Mouse (Mus musculus) layer of hippocampus, postnatal 10 days (tissue): Measurements from ENCODE around the gene Atf5. TPM values are rescaled to one million over a fixed set of nuclear protein-coding genes. Genes with fewer than 3 reads are reported as not detected.
A peak's percentile ranks its signal among the peaks of the same experiment; 100 is the strongest.

Experiments
- DNase-seq, 2 experiments: peaks; one replicate each; pipeline ENCODE4 v3.0.0; 2021; ENCODE audit warnings: low spot score in 2 of 2
- total RNA-seq, 2 experiments: library from RNA; stranded (reverse); gene quantifications; 2 replicates each; pipeline ENCODE4 v1.2.3; 2021

Atf5 gene
- total RNA-seq, 2 experiments from 2014 or later, result 28.0 to 29.1 TPM

DNA sequence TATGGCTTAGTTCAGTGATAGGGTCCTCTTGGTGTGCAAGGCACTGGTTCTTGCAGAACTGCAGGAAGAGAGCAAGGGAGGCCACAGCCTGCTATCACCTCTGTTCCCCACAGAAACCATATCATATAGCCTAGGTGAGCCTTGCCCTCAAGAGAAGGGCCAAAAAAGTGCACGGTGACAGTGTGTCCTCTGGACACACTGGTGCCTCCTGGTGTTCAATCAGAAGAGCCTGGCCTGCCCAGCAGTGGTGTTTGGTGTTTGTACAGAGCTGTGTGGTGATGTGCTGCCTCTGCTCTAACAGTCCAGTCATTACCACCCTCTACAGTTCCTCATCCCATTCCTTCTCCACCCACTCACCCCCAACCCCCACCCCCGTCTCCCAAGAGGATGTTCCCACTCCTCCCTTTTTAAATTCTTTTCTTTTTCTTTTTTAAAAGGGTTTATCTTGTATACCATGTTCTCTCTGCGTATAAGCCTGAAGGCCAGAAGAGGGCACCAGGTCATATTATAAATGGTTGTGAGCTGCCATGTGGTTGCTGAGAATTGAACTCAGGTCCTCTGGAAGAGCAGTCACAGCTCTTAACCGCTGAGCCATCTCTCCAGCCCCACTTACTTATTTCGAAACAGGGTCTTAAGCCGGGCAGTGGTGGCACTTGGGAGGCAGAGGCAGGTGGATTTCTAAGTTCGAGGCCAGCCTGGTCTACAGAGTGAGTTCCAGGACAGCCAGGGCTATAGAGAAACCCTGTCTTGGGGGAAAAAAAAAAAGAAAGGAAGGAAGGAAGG, 5.4 kb upstream of the Atf5 start:
- DNase-seq, result peak; percentile 2 to 7

DNA sequence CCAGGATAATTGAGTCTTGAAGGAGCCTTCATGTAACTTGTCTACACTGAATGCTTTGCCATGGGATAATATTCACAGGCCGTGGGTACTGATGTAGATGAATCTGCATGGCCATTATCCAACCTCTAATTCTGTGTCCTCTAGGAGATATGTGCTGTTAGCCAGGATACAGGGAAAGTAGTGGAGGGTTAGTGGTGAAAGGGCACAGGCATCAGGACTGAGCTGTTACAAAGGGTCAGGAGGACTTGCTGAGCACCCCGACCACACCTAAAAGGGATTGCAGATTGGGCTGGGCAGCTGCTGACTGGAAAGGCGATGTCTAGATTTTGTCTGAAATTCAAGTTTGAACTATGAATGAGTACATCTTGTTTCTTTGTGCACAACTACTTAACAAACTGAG, 4.1 kb upstream of the Atf5 start:
- peak; percentile 0 to 4 for DNase-seq

DNA sequence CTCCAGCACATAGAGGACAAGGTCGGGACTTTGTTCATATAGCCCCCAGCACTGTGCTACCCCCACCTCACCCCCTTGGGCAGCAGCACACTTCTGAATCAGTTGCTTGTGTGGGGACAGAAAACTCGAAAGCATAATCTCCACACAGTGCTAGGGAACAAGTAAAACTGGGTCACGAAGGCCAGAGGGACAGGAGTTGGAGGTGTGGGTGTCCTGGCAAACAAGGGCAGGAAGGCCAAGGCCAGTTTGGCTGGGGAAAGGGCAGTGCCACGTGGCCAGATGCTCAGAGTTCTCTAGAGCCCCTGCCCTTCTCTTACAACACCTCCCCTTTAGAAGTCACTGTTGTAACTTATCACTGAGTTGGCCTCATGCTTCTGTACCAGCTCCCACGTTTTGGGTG, 3.4 kb upstream of the Atf5 start:
- peak in 1 of 2 experiments; percentile 9 for DNase-seq

DNA sequence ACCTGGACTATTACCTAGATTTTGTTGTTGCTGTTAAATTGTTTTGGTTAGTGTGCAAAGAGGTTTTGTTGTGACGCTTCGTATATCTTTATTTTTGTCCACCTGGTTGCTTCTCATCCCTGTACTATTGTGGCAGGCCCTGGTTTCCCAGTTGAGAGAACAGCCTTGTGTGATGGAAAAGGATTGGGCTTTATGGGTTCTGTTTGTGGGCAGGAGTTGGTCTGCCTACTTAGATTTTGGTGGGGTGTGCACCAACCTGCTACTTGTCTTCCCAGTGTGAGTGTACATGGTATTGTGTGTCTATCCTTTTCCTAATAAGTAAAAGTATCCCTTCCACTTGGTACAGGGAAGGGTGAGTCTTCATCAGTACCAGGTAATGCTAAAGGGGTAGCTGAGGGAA, 2.9 kb upstream of the Atf5 start:
- DNase-seq, result peak in 1 of 2 experiments; percentile 8

DNA sequence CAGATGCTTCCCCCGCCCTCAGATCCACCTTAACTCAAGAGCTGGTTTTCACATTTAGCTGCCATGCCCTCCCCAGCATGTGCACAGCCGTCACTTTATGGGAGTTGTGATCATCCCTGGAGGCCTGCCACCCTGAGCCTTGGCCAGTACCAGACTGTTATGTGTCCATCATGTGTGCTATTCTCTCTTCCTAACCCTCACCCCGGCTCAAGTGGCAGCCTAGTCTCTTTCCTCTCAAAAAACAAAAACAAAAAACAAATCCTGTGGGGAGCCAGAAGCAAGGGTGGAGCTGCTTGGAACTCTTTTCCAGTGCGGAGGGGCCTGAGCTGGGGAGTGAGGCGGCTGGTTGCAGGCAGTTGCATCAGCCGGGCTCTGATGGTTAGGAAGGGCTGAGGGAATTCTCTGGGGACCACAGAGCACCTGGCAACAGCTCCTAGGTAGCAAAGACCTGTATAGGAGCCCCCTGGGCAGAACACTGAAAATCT, 2.3 kb upstream of the Atf5 start:
- DNase-seq, result peak; percentile 65 to 70

DNA sequence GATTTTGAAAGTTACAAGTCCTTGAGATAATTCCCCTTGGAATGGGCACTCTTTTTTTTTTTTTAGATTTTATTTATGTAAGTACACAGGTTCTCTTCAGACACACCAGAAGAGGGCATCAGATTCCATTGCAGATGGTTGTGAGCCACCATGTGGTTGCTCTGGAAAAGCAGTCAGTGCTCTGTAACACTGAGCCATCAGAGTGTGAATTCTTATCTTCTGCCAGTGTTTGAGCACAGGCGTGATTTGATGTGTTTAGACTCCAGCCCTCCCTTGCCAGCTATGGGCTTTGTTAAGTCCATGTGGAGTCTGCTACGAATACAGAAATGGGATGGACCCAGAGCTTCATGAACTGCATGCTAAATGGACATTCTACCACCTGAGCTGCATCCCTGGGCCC, 1.7 kb upstream of the Atf5 start:
- DNase-seq, result peak; percentile 15 to 25

DNA sequence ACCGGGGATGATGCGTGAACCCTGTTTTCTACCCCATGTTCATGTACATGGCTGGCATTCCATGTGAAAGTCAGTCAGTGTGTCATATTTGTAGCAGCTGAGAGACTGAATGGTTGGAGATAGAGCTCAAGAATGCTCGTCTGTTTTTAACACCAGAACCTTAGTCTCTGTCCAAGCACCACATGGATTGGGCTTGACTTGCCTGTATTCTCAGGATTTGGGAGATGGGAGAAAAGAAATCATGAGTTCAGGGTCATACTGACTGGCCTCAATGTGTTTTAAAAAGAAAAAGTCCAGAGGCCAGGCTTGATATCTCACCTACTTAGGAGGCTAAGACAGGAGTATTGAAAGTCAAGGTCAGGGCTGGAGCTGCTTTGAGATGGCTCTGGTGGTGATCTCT, 983 bp upstream of the Atf5 start:
- DNase-seq, result peak in 1 of 2 experiments; percentile 10

DNA sequence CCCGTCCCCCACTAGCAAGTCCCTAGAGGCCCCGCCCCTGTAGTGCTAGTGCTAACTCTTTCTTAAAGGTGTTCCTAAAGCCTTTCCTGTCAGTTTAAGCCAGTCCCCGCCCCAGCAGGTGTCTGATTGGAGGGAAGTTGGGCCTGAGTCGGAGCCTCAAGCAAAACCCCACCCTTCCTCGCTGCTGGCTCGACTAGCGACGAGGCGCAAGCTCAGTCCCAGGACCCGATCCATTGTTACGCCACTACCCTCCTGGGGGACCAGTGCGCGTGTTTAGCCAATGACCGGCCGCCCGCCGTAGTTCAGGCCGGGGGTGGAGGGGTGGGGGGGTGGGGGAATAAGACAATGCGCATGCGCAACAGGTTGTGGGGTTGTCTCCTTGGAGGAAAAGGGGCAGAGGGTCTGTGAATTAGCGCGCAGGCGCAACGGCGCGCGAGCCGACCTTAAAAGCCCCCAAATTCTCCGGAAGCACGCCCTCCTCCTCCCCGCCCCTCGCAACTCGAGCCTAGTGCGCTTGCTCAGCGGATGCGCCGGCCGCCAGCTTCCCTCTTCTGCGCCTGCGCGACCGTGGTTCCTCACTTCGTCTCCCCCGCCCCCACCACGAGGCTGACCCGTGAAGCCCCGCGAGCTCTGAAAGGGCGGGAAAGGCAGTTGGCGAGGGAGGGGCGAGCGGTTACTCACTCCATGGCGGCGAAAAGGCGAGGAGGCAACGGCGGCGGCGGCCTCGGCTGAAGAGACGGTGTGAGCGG, 563 bp downstream of the Atf5 start, which contains the start of the genes Nup62 and Il4i1:
Gene Nup62 (plus strand): TSS at position 368 of the 749 bp plus-strand sequence.
Gene Il4i1 (plus strand): TSS at position 667 of the 749 bp plus-strand sequence.
- peak; percentile 100 for DNase-seq

DNA sequence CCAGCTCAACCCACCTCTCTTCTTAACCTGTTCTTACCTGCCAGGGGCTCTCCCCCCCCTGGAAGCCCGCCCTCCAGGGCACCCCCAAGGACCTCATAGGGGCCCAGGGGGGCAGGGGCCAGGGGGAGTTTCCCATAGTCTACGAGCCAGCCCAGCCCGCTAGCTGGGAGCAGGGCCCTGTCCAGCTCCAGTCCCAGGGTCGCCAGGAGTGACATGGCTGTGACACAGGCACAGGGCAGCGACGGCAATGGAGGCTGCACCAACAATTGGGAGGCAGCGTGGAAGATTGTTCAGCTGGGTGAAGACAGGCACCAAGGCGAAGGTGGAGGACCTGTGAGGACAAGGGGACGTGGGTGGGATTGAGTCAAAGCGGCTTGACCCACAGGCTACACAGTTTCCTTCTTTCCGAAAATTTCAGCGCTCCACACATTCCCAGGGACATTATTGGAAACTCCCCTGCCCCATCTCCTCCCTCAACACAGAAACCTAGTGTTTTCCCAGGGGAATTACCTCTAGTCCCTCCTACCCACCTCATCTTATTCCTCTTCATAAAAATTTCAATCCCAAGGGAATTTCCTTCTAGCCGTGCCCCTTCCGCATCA, 1.4 kb downstream of the Atf5 start:
- DNase-seq, result peak in 1 of 2 experiments; percentile 19

DNA sequence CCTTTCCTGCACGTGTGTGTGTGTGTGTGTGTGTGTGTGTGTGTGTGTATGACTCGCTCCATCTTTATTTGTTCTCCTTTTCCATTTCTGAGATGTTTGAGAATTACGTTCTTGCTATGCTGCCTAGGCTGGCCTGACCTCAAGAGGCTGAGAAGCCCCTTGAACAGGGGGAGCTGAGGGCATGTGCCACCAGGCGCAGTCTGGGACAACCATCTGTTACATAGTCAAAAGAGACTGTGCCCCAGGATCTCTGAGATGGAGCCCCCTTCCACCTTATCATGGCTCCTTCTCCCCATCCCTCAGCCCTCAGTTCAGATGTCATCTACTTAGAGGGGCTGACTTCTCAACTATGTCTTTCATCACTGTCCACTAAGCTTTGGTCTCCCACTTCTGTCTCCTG, 2.0 kb downstream of the Atf5 start:
- peak in 1 of 2 experiments; percentile 10 for DNase-seq

DNA sequence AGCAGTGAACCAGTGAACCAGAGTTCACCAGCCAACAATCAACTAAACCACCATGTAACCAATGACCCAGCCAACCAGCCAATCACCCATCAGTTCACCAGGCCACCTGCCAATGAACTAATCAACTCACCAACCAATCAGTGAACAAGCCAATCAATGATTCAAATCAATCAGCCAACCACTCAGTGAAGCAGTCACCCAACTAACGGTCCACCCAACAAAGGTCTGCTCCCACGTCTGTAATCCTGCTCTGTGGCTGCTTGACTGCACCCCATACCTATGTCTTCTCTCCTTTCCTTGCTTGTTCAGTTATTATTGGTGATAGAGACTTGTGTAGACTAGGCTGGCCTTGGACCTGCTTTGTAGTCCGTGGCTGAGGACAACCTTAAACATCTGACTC, 2.5 kb downstream of the Atf5 start:
- peak in 1 of 2 experiments; percentile 5 for DNase-seq

DNA sequence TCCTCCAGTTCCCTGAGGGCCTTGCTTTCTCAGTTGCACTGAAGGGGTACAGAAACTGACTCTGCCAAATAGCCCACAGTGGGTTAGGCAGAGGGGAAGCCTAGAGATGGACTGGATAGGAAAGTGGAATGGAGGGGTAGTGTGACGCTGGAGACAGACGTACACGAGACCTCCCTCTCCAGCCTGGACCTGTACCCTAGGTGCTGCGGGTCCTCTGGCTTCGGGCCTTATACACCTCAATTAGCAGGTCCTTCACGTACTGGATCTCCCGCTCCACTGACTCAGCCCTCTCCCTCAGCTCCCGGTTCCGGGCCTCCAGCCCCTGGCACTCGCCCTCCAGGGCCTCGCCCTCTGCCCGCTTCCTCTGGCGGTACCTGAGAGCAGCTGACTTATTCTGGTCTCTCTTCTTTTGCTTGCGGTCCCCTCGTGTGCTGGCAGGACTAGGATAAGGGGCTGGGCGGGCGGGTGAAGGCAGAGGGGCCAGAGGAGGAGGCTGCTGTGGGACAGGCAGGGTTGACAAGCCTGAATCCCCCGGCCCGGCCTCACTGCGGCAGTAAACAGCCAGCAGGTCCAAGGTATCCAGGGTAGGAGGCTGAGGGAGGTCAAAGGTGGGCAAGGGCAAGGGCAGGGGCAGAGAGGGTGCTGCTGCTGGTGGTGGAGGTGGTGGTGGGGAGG, 3.7 kb downstream of the Atf5 start:
- DNase-seq, result peak in 1 of 2 experiments; percentile 10

DNA sequence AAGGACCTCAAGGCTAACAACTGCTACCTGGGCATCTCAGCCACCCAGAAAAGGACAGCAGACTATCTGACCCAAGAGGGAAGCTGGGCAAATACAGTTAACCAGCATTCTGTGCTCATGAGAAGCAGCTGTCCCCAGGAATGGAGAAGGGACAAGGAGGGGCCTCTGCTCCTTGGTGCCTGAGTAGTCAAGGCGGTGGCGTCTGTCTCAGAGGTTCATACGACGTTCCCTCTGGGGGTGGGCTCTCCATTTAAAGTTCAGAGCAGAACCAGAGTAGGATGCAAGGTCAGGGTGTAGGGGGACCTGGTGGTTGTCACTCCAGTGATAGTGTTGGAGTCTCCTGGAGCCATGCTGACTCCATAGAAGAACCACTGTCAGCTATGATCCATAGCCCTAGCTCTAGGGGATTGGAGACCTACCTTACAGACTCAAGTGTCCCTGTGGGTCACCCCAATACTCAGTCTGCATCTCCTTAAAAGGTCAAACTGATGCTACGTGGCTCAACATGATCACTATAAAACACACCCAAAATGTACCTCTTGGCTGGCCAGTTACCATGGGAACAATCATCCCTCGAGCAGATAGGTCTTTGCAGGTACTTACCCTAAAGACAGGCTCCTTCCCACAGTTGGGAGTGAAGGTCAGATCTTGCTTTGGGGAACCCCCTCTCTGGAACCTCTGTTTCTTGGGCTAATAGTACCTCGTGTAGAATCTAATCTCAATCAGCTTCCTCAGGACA, 5.5 kb downstream of the Atf5 start:
- DNase-seq, result peak in 1 of 2 experiments; percentile 5

DNA sequence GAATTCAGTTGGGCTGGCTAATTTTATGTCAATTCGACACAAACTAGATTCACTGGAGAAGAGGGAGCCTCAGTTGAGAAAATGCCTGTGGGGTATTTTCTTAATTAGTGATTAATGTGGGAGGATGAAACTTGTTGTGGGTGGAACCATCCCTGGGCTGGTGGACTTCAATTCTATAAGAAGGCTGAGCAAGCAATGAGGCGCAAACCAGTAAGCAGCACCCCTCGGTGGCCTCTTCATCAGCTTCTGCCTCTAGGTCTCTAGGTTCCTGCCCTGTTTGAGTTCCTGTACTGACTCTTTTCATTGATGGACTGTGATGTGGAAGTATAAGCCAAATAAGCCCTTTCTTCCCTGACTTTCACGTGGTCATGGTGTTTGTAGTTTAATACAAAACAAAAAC, 6.1 kb downstream of the Atf5 start:
- peak in 1 of 2 experiments; percentile 2 for DNase-seq

DNA sequence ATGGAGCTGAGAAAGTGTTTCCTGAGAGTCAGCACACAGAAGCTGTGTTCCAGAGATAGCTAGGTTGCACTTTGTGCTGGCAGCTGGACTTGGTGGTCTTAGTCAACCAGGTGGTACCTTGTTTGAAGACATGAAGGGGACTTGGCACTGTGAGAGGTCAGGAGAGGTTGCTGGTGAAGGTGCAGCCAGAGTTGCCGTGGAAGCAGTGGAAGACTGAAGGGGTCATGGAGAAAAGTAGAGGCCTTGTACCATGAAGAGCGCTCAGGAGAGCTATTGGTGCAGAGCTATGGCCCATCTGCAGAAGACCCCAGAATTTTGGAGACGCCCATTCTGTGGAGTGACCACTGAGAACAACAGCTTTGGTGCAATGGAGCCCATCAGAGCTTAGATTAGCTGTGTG, 7.0 kb downstream of the Atf5 start:
- peak in 1 of 2 experiments; percentile 0 for DNase-seq

DNA sequence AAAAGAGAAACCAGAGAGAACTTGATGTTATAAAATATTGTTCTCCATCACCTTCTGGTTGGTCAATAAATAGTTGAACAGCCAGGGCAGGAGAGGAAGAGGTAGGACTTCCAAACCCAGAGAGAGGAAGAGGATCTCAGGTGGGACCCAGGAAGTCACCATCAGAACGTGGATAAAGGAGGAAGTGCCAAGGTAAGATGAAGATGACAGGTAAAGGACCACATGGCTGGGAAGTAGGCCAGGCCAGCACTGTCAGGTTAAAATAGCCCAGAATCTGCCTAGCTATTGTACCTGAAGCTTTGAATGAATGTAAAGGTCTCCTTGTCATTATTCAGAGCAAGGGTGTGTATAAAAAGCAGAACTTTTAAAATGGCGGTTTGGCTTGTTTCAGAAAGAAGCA, 7.5 kb downstream of the Atf5 start:
- DNase-seq, result no peak

DNA sequence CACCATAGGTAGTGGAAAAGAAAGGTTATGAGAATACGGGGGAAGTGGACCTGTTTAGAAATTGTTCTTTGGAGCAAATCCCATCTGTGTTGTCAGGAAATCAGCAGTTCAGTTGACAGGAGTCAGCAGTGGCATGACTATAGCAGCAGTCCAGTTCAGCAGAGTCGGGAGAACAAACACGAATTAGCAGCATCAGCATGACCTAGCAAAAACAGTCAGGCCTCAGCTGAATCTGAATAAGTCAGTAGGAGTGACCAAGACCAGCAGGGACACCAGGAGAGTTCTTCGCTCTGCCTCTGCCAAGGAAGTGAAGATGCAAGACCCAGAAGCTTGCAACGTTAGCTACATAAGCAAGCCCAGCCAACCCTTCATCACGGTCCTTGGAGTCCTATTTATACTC, 23.7 kb downstream of the Atf5 start:
- DNase-seq, result no peak

DNA sequence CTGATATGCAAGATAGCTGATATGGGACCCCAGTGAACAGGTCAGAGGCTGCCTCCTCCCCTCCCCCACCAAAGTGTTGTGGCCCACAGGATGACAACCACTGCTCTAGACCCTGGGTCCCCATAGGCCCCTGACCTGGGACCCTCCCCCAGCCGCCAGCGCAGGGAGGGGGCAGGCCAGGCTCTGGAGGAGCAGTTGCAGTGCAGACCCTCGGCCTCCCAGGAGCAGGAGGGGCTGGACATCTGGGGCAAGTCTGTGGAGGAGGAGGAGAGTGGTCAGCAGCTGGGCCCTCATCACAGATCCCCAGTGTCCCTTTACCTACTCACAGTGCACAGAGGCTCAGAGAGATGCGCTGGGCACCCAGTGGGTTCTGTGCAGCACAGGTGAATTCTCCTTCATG, 26.4 kb downstream of the Atf5 start:
- no peak for DNase-seq

DNA sequence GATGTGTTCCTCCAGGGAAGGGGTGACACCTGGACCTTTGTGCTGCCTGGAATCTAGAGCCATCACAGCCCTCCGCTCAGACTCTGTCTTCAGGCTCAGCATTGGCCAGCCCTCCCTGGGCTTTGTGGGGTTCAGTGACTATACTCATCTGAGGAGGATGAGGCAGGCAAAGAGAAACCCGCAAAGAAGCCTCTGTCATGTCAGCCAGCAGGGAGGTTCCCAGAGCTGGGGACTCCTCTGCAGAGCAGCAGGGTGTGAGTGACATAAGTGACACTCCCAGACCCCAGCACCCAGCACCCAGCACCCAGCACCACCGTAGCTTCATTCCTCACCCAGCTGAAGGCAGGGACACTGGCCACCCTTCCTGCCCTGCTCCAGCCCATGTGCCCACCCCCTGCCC, 26.9 kb downstream of the Atf5 start:
- DNase-seq, result no peak

DNA sequence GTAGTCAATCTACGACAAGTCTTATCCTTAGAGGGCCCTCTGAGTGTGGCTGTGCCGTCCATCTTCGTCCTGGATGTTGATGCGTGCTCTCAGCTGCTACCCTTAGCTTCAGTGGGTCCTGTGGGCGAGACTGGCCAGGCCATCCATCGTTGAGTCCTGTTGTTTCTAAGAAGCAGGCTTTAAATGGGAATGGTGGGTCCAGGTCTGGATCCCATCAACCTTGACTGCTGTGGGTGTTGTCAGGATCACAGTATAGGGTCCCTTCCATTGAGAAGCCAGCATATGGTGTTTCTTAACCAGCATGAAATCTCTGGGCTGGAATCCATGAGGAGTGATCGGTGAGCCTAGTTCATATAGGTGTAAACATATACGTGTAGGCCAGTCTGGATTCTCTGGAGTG, 36.4 kb downstream of the Atf5 start:
- DNase-seq, result no peak
